Mouse (Mus musculus) limb, embryonic 14.5 days (tissue): ENCODE data around the gene Hmga1b. TPM values are rescaled to one million over a fixed set of nuclear protein-coding genes. Genes with fewer than 3 reads are reported as not detected.
A peak's percentile ranks its signal among the peaks of the same experiment; 100 is the strongest.

Source experiments
- ATAC-seq: fragments of 200-750 bp; cut with Nextera tagmentation; 2 replicates; pipeline ENCODE4 v1.8.0; 2017; ENCODE audit warnings: low read depth, moderate number of reproducible peaks, moderate TSS enrichment; ENCODE audit not compliant: low FRiP score
- DNase-seq: peaks from one replicate; pipeline ENCODE4 v3.0.0-alpha.2; 2015; ENCODE audit warnings: low spot score
- H3K27ac ChIP-seq: fragments of 300-500 bp; sonication (generic); replicated peaks from 2 replicates; pipeline ENCODE4 v1.5.1; 2014; ENCODE audit warnings: low read depth, mild to moderate bottlenecking, low read length, moderate library complexity, mixed read lengths
- H3K27me3 ChIP-seq: fragments of 300-500 bp; sonication (generic); 2 replicates; pipeline ENCODE4 v1.6.1; 2014; ENCODE audit warnings: low read length, mixed read lengths; ENCODE audit not compliant: control insufficient read depth, insufficient read depth
- H3K36me3 ChIP-seq: fragments of 300-500 bp; sonication (generic); 2 replicates; pipeline ENCODE4 v1.6.1; 2014; ENCODE audit warnings: mild to moderate bottlenecking, low read length, moderate library complexity, mixed read lengths; ENCODE audit not compliant: control insufficient read depth, insufficient read depth
- H3K4me1 ChIP-seq: fragments of 300-500 bp; sonication (generic); 2 replicates; pipeline ENCODE4 v1.6.1; 2014; ENCODE audit warnings: antibody characterized with exemption, low read length, mixed read lengths; ENCODE audit not compliant: control insufficient read depth, insufficient read depth
- H3K4me2 ChIP-seq: fragments of 300-500 bp; sonication (generic); replicated peaks from 2 replicates; pipeline ENCODE4 v1.6.1; 2014; ENCODE audit warnings: low read depth, mild to moderate bottlenecking, low read length, moderate library complexity; ENCODE audit not compliant: severe bottlenecking
- H3K4me3 ChIP-seq: fragments of 300-500 bp; sonication (generic); replicated peaks from 2 replicates; pipeline ENCODE4 v1.5.1; 2014; ENCODE audit warnings: low read length
- H3K9ac ChIP-seq: fragments of 300-500 bp; sonication (generic); 2 replicates; pipeline ENCODE4 v1.6.1; 2014; ENCODE audit warnings: mild to moderate bottlenecking, low read depth, low read length, moderate library complexity; ENCODE audit not compliant: severe bottlenecking
- H3K9me3 ChIP-seq: fragments of 300-500 bp; sonication (generic); 2 replicates; pipeline ENCODE4 v1.6.1; 2016; ENCODE audit warnings: low read length; ENCODE audit not compliant: control insufficient read depth
- POLR2A ChIP-seq: fragments of 200-500 bp; IDR thresholded peaks from 2 replicates; pipeline ENCODE4 v1.8.0; 2012; ENCODE audit warnings: inconsistent platforms, mild to moderate bottlenecking, moderate library complexity, borderline replicate concordance; ENCODE audit not compliant: insufficient read depth, insufficient read length; ENCODE audit errors: extremely low read depth
- WGBS: fragments of 180-500 bp; shearing (Covaris S2); extraction: QIAGEN DNeasy Blood & Tissue Kit; methylation state at CpG from one replicate; pipeline ENCODE4 v1.1.7; 2014; 5-methylcytosine and 5-hydroxymethylcytosine counted together
- polyA plus RNA-seq, 2 experiments: library from polyadenylated mRNA; depleted of rRNA in 1 of 2; stranded (reverse) in 1 of 2; unstranded in 1 of 2; fragments of >200 nt; fragmentation: Nextera tagmentation in 1 of 2; extraction: Ambion mirVana in 1 of 2; gene quantifications; 2 replicates each; pipeline versions ENCODE4 v1.2.1 to v1.2.3; 2012 to 2014

Hmga1b gene
- polyA plus RNA-seq, 2 experiments = 1.8 to 4.2 TPM

- no peak overlapping the region for H3K9ac ChIP-seq
- H3K27ac ChIP-seq = peak overlapping the region; percentile 48; the same call in 1 of the 2 replicates
- WGBS = 66% methylated on average over 6 of the region's 6 CpGs
- H3K27me3 ChIP-seq = no peaks in the 10 kb centered on the region
- no peak for TF ChIP-seq POLR2A
- DNase-seq = no peak
- H3K4me3 ChIP-seq = no peak overlapping the region
- no peak overlapping the region for H3K4me2 ChIP-seq
- H3K9me3 ChIP-seq = no peaks in the 10 kb centered on the region
- no peak for ATAC-seq
- 0 out of 2 replicates have a peak, but pooled peaks cover 4% of the 10 kb centered on the region for H3K36me3 ChIP-seq
- peaks cover 13% of the 10 kb centered on the region for H3K4me1 ChIP-seq
Observed at GRCm38 (mm10) chr11:120799316-120799890, 36.8 kb downstream of the Hmga1b start.

GRCm38 (mm10) chr11:120800061-120800904 lies 37.7 kb downstream of the Hmga1b start:
- peaks cover 12% of the 10 kb centered on the region for H3K4me1 ChIP-seq
- H3K4me2 ChIP-seq = no peak overlapping the region
- ATAC-seq (peak; percentile 72), DNase-seq (peak; percentile 91)
- H3K4me3 ChIP-seq = no peak overlapping the region
- no peaks in the 10 kb centered on the region for H3K27me3 ChIP-seq
- no peak for TF ChIP-seq POLR2A
- peak overlapping the region; percentile 48; the same call in 1 of the 2 replicates for H3K27ac ChIP-seq
- 0 out of 2 replicates have a peak overlapping the region, but pooled peaks have one; percentile 1 for H3K9ac ChIP-seq
- peaks cover 2% of the 10 kb centered on the region; the same call in 1 of the 2 replicates for H3K36me3 ChIP-seq
- 12% methylated on average over 10 of the region's 10 CpGs for WGBS
- no peaks in the 10 kb centered on the region for H3K9me3 ChIP-seq

- Histone ChIP-seq H3K27me3 (no peaks in the 10 kb centered on the region), H3K4me3 (no peak overlapping the region), H3K36me3 (peaks cover 39% of the 10 kb centered on the region), H3K9ac (no peak overlapping the region), H3K27ac (no peak overlapping the region), H3K4me2 (no peak overlapping the region), H3K9me3 (no peaks in the 10 kb centered on the region), H3K4me1 (0 out of 2 replicates have a peak, but pooled peaks cover 4% of the 10 kb centered on the region)
- no peak for DNase-seq
- 75% methylated on average over 7 of the region's 7 CpGs for WGBS
- no peak for ATAC-seq
- no peak for TF ChIP-seq POLR2A
Observed at GRCm38 (mm10) chr11:120804274-120804673, 41.7 kb downstream of the Hmga1b start.

GRCm38 (mm10) chr11:120804769-120805168 lies 42.2 kb downstream of the Hmga1b start:
- no peak for DNase-seq
- no peak for ATAC-seq
- WGBS = 71% methylated on average over 4 of the region's 4 CpGs

More at GRCm38 (mm10) chr11:120804769-120805168, 42.2 kb downstream of the Hmga1b start:
- 0 out of 2 replicates have a peak, but pooled peaks cover under 1% of the 10 kb centered on the region for H3K4me1 ChIP-seq
- no peak for TF ChIP-seq POLR2A
- H3K4me3 ChIP-seq = no peak overlapping the region
- H3K9ac ChIP-seq = no peak overlapping the region
- no peaks in the 10 kb centered on the region for H3K27me3 ChIP-seq
- peaks cover 44% of the 10 kb centered on the region for H3K36me3 ChIP-seq
- no peaks in the 10 kb centered on the region for H3K9me3 ChIP-seq
- H3K27ac ChIP-seq = no peak overlapping the region
- H3K4me2 ChIP-seq = no peak overlapping the region
